Mouse (Mus musculus) heart, embryonic 12.5 days (tissue): ENCODE data around the gene Vmn1r75. TPM values are rescaled to one million over a fixed set of nuclear protein-coding genes. Genes with fewer than 3 reads are reported as not detected.

Experiments used
- ATAC-seq: fragments of 200-750 bp; cut with Nextera tagmentation; 2 replicates; pipeline ENCODE4 v1.8.0; 2017; ENCODE audit warnings: moderate TSS enrichment, moderate library complexity; ENCODE audit not compliant: insufficient number of reproducible peaks, low FRiP score
- H3K27ac ChIP-seq: fragments of 300-500 bp; sonication (generic); 2 replicates; pipeline ENCODE4 v1.5.1; 2016; ENCODE audit warnings: mild to moderate bottlenecking, moderate library complexity; ENCODE audit not compliant: poor library complexity, severe bottlenecking
- H3K27me3 ChIP-seq: fragments of 300-500 bp; sonication (generic); replicated peaks from 2 replicates; pipeline ENCODE4 v1.6.1; 2016; ENCODE audit warnings: mild to moderate bottlenecking, moderate library complexity
- H3K36me3 ChIP-seq: fragments of 300-500 bp; sonication (generic); 2 replicates; pipeline ENCODE4 v1.6.1; 2016; ENCODE audit warnings: mild to moderate bottlenecking, moderate library complexity
- H3K4me1 ChIP-seq: fragments of 300-500 bp; sonication (generic); replicated peaks from 2 replicates; pipeline ENCODE4 v1.6.1; 2016; ENCODE audit warnings: mild to moderate bottlenecking
- H3K4me2 ChIP-seq: fragments of 300-500 bp; sonication (generic); 2 replicates; pipeline ENCODE4 v1.6.1; 2016; ENCODE audit warnings: mild to moderate bottlenecking, moderate library complexity
- H3K4me3 ChIP-seq: fragments of 300-500 bp; sonication (generic); 2 replicates; pipeline ENCODE4 v1.5.1; 2016; ENCODE audit warnings: mild to moderate bottlenecking
- H3K9ac ChIP-seq: fragments of 300-500 bp; sonication (generic); 2 replicates; pipeline ENCODE4 v1.6.1; 2016; ENCODE audit warnings: mild to moderate bottlenecking, moderate library complexity
- H3K9me3 ChIP-seq: fragments of 300-500 bp; sonication (generic); replicated peaks from 2 replicates; pipeline ENCODE4 v1.6.1; 2016; ENCODE audit warnings: mild to moderate bottlenecking, moderate library complexity
- WGBS: fragments of 180-500 bp; shearing (Covaris S2); methylation state at CpG from one replicate; pipeline ENCODE4 v1.1.7; 2016; 5-methylcytosine and 5-hydroxymethylcytosine counted together
- polyA plus RNA-seq: library from polyadenylated mRNA; unstranded; fragments of >200 nt; fragmentation: Nextera tagmentation; extraction: Ambion mirVana; gene quantifications from 2 replicates; pipeline ENCODE4 v1.2.1, GENCODE M21; 2016

Gene Vmn1r75
- polyA plus RNA-seq, result not detected in 2 replicates

DNA sequence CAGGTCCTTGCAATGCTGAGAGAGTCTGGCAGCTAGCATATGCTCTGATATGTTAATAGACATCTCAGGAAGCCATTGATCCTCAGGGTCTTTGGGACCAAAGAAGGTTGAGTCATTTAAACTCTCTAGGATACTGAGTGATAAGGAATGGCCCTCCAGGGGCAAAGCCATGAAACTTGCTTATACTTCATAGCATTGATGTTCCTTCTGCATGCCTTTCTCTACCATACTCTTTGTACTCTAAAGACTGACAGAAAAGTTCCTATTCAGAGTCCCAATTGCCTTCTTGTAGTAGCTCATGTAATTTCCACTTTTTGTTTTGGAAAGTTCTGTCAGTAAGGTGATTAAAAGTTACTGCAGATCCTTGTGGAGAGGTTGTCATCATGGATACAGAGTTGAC lies at the start of gene Vmn1r75:
Gene Vmn1r75 (plus strand): TSS at position 301 of the 400 bp plus-strand sequence.
- H3K4me1 ChIP-seq, result no peaks in the 10 kb centered on the region
- H3K9ac ChIP-seq, result no peak within 1 kb of the TSS
- no peak within 1 kb of the TSS for H3K4me3 ChIP-seq
- H3K36me3 ChIP-seq, result no peaks in the 10 kb centered on the region
- ATAC-seq, result no peak
- no peak within 1 kb of the TSS for H3K27ac ChIP-seq
- no peaks in the 10 kb centered on the region for H3K27me3 ChIP-seq
- no peak within 1 kb of the TSS for H3K4me2 ChIP-seq
- no peaks in the 10 kb centered on the region; the same call in none of the 2 replicates for H3K9me3 ChIP-seq

DNA sequence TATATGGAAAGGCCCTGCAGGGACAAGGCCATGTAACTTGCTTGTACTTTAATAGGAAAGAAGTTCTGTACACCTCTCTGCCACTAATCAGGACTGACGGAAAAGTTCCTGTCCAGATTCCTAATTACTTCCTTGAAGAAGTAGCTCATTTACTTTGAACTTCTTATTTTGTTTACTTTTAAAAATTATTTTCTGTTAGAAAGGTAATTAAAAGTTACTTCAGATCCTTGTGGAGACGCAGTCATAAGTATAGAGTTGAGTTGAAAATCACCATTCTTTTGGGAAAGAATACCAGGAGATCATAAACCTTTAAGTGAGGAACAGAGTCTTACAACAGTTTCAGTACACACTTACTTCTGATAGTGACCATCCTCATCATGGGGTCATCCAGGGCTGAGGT lies 40.8 kb upstream of the Vmn1r75 start, which contains the start of gene Vmn1r74:
Gene Vmn1r74 (plus strand): TSS at position 301 of the 400 bp plus-strand sequence.
- no peak within 1 kb of the TSS for H3K27ac ChIP-seq
- 69% methylated on average over 2 of the region's 2 CpGs for WGBS
- ATAC-seq, result no peak

More for the DNA sequence above, 40.8 kb upstream of the Vmn1r75 start, which contains the start of gene Vmn1r74:
- Histone ChIP-seq H3K4me3 (no peak within 1 kb of the TSS), H3K27me3 (no peaks in the 10 kb centered on the region), H3K36me3 (no peaks in the 10 kb centered on the region), H3K9ac (no peak within 1 kb of the TSS), H3K4me2 (no peak within 1 kb of the TSS), H3K4me1 (no peaks in the 10 kb centered on the region), H3K9me3 (peaks cover 14% of the 10 kb centered on the region)

Other genes starting within 250 kb of the Vmn1r75 start
- gene Vmn1r72, start 194.5 kb upstream of the Vmn1r75 start, polyA plus RNA-seq, result not detected in 2 replicates
- gene Vmn1r73, start 144.4 kb upstream of the Vmn1r75 start, polyA plus RNA-seq, result not detected in 2 replicates
- gene Vmn1r74, start 40.6 kb upstream of the Vmn1r75 start, polyA plus RNA-seq, result not detected in 2 replicates
- not detected in 2 replicates for gene Vmn1r76, start 63.6 kb downstream of the Vmn1r75 start, polyA plus RNA-seq
- not detected in 2 replicates for gene Vmn1r77, start 162.1 kb downstream of the Vmn1r75 start, polyA plus RNA-seq